Mouse (Mus musculus) kidney, adult 2 months (tissue): ENCODE results near the gene Gm10160.

ENCODE experiments used
- CTCF ChIP-seq: fragments of 200-500 bp; conservative IDR thresholded peaks from 2 replicates; pipeline ENCODE4 v1.5.1; 2011; ENCODE audit warnings: low read depth, mild to moderate bottlenecking, control low read depth, low read length, moderate library complexity, mixed read lengths; ENCODE audit not compliant: insufficient read depth, insufficient read length
- POLR2A ChIP-seq: fragments of 200-500 bp; IDR thresholded peaks from one replicate; pipeline ENCODE4 v1.6.1; 2011; ENCODE audit warnings: low read depth, low read length, control low read depth

DNA sequence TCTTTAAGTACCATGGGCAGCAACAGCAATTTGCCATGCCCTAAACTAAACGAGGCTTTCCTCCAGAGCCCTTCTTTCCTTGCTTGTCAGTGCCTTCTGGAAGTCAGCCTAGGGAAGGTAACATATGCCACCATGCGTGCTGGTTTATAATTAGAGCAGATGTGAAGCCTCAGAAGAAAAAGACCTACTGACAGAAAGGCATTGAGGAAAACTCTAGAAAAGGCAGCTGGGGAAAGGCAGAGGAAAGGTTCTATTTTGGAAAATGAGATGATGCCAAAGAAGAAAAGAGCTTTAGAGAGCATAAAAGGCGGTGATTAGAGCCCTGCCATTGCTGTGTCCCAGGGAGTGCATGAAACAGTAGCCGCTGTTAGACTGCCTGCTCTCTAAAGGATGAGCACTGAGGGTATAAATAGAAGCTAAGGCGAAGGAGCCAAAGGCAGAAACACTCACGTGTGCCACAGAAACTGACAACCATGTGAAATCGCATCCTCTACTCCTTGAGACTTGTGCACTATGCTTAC lies 14.9 kb downstream of the Gm10160 start:
- TF ChIP-seq CTCF (no peak), POLR2A (no peak)
